Mouse (Mus musculus): ENCODE measurements around the gene Tapbp.
"Not testable (repeated sequence)": the region's sequence is repeated elsewhere in the genome, so short reads cannot be mapped to it uniquely, and the experiment has no call there.

DNA sequence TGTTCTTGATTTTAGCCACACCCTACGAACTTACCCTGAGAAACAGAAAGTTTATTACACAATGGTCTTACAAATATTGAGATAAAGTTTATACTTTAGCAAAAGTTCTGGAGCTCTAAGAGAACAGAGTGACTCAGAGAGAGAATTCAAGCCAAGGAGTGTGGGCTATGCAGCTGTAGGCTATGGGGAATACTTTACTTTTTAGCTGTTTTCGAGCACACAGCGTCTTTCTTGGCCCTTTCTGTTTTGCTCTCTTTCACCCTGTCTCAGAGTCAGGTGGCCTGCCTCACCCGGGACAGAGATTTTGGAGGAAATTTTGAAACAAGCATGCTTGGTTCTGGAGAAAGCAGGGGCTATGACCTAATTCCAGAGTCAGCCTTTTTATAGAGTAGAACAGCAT is 17.5 kb upstream of the Tapbp start:
- not testable (repeated sequence) for TF ChIP-seq POLR2A (IDR thresholded peaks at IDR 0.05; ENCODE audit: borderline replicate concordance, extremely low read depth, low read depth, low read length); CTCF (IDR thresholded peaks at IDR 0.05; ENCODE audit: insufficient read depth, low read length)
